Mouse (Mus musculus): ENCODE measurements around the gene Ppm1h.

GRCm38 (mm10) chr10:122920218-122920795 is 241.7 kb downstream of the Ppm1h start:
- TF ChIP-seq CTCF (IDR thresholded peaks at IDR 0.05; ENCODE audit: control insufficient read depth, insufficient read depth, low read length) (no peak), POLR2A (IDR thresholded peaks at IDR 0.05; ENCODE audit: borderline replicate concordance, control insufficient read depth, low read depth, low read length) (no peak)

All from bone marrow, adult 2 months (tissue).